Mouse (Mus musculus): ENCODE results near the gene Bmp6.

Bmp6 gene

GRCm38 (mm10) chr13:38539192-38539900 lies 194.4 kb downstream of the Bmp6 start:
- DNase-seq (ENCODE audit: extremely low spot score, low read depth, low spot score), result no peak

- no peak for DNase-seq (ENCODE audit: extremely low spot score, low read depth, low spot score)
Measured at GRCm38 (mm10) chr13:38543455-38544125, 198.7 kb downstream of the Bmp6 start.

- DNase-seq (ENCODE audit: extremely low spot score, low read depth, low spot score), result no peak
Measured at GRCm38 (mm10) chr13:38544769-38545445, 200.0 kb downstream of the Bmp6 start.

- DNase-seq (ENCODE audit: extremely low spot score, low read depth, low spot score), result no peak
Measured at GRCm38 (mm10) chr13:38545460-38545859, 200.6 kb downstream of the Bmp6 start.

- DNase-seq (ENCODE audit: extremely low spot score, low read depth, low spot score), result no peak
Measured at GRCm38 (mm10) chr13:38546754-38547153, 201.8 kb downstream of the Bmp6 start.

- DNase-seq (ENCODE audit: extremely low spot score, low read depth, low spot score), result no peak
Measured at GRCm38 (mm10) chr13:38547717-38548116, 202.8 kb downstream of the Bmp6 start.

- no peak for DNase-seq (ENCODE audit: extremely low spot score, low read depth, low spot score)
Measured at GRCm38 (mm10) chr13:38548681-38549080, 203.8 kb downstream of the Bmp6 start.

All from hindlimb bud, embryonic 11.5 days (tissue).